Mouse (Mus musculus) liver, postnatal 0 days (tissue): ENCODE results near the gene Msln. TPM values are rescaled to one million over a fixed set of nuclear protein-coding genes. Genes with fewer than 3 reads are reported as not detected.
A peak's percentile ranks its signal among the peaks of the same experiment; 100 is the strongest.

Experiments used
- ATAC-seq: fragments of 200-750 bp; cut with Nextera tagmentation; 2 replicates; pipeline ENCODE4 v1.8.0; 2017; ENCODE audit warnings: mild to moderate bottlenecking, moderate library complexity
- DNase-seq: peaks from one replicate; pipeline ENCODE4 v3.0.0-alpha.2; 2016
- H3K27ac ChIP-seq: fragments of 300-500 bp; sonication (generic); 2 replicates; pipeline ENCODE4 v1.5.1; 2014; ENCODE audit warnings: antibody characterized with exemption, moderate library complexity, mild to moderate bottlenecking, low read depth
- H3K27me3 ChIP-seq: fragments of 300-500 bp; sonication (generic); 2 replicates; pipeline ENCODE4 v1.6.1; 2014; ENCODE audit warnings: low read length, control low read depth, mixed read lengths; ENCODE audit not compliant: insufficient read depth
- H3K36me3 ChIP-seq: fragments of 300-500 bp; sonication (generic); replicated peaks from 2 replicates; pipeline ENCODE4 v1.6.1; 2014; ENCODE audit warnings: mild to moderate bottlenecking, control low read depth, low read length, moderate library complexity, mixed read lengths; ENCODE audit not compliant: insufficient read depth
- H3K4me1 ChIP-seq: fragments of 300-500 bp; sonication (generic); 2 replicates; pipeline ENCODE4 v1.6.1; 2014; ENCODE audit warnings: antibody characterized with exemption, mild to moderate bottlenecking, control low read depth; ENCODE audit not compliant: insufficient read depth
- H3K4me2 ChIP-seq: fragments of 300-500 bp; sonication (generic); 2 replicates; pipeline ENCODE4 v1.6.1; 2014; ENCODE audit warnings: low read depth, mild to moderate bottlenecking, low read length, moderate library complexity, mixed read lengths
- H3K4me3 ChIP-seq: fragments of 300-500 bp; sonication (generic); 2 replicates; pipeline ENCODE4 v1.5.1; 2014; ENCODE audit warnings: low read depth, low read length
- H3K9ac ChIP-seq: fragments of 300-500 bp; sonication (generic); replicated peaks from 2 replicates; pipeline ENCODE4 v1.6.1; 2014; ENCODE audit warnings: mild to moderate bottlenecking, moderate library complexity
- H3K9me3 ChIP-seq: fragments of 300-500 bp; sonication (generic); 2 replicates; pipeline ENCODE4 v1.6.1; 2016; ENCODE audit warnings: mild to moderate bottlenecking, control low read depth, low read length, mixed read lengths
- CTCF ChIP-seq: sonication (generic); IDR thresholded peaks from 2 replicates; pipeline ENCODE4 v1.5.1; 2016; ENCODE audit warnings: antibody characterized with exemption, low read depth
- EP300 ChIP-seq: IDR thresholded peaks from 2 replicates; pipeline ENCODE4 v1.6.1; 2016; ENCODE audit warnings: antibody characterized with exemption, low read depth, mild to moderate bottlenecking
- WGBS: fragments of 180-500 bp; shearing (Covaris S2); extraction: QIAGEN DNeasy Blood & Tissue Kit; methylation state at CpG from one replicate; pipeline ENCODE4 v1.1.7; 2014; ENCODE audit not compliant: insufficient replicate concordance; 5-methylcytosine and 5-hydroxymethylcytosine counted together
- polyA plus RNA-seq: library from polyadenylated mRNA; unstranded; fragments of >200 nt; fragmentation: Nextera tagmentation; extraction: Ambion mirVana; gene quantifications from 2 replicates; pipeline ENCODE4 v1.2.1, GENCODE M21; 2015

Msln gene
- polyA plus RNA-seq, 1 experiment from 2014 or later = 14.7 TPM

GRCm38 (mm10) chr17:25760148-25760547 lies 6.0 kb upstream of the Msln start:
- TF ChIP-seq CTCF = no peak
- TF ChIP-seq EP300 = no peak
- Histone ChIP-seq H3K9me3 (no peaks in the 10 kb centered on the region), H3K27me3 (0 out of 2 replicates have a peak, but pooled peaks cover 3% of the 10 kb centered on the region), H3K36me3 (no peaks in the 10 kb centered on the region), H3K4me3 (no peak overlapping the region), H3K27ac (no peak overlapping the region), H3K4me1 (no peaks in the 10 kb centered on the region), H3K4me2 (no peak overlapping the region), H3K9ac (no peak overlapping the region)
- DNase-seq (no peak), ATAC-seq (no peak)
- 61% methylated on average over 8 of the region's 8 CpGs for WGBS

GRCm38 (mm10) chr17:25757691-25758090 lies 3.5 kb upstream of the Msln start:
- Histone ChIP-seq H3K9ac (no peak overlapping the region), H3K9me3 (no peaks in the 10 kb centered on the region), H3K4me2 (no peak overlapping the region), H3K4me3 (no peak overlapping the region), H3K4me1 (no peaks in the 10 kb centered on the region), H3K27ac (no peak overlapping the region), H3K27me3 (0 out of 2 replicates have a peak, but pooled peaks cover 3% of the 10 kb centered on the region), H3K36me3 (no peaks in the 10 kb centered on the region)
- ATAC-seq (no peak), DNase-seq (no peak)
- TF ChIP-seq CTCF (no peak), EP300 (no peak)
- 55% methylated on average over 3 of the region's 3 CpGs for WGBS

- TF ChIP-seq CTCF (no peak), EP300 (no peak)
- 0 out of 2 replicates have a peak, but pooled peaks cover 3% of the 10 kb centered on the region for H3K27me3 ChIP-seq
- DNase-seq (no peak), ATAC-seq (peak; percentile 7; the same call in 1 of the 2 replicates)
- WGBS = 69% methylated on average over 9 of the region's 9 CpGs
- H3K27ac ChIP-seq = no peak overlapping the region
- H3K4me3 ChIP-seq = no peak overlapping the region
- no peaks in the 10 kb centered on the region for H3K9me3 ChIP-seq
- H3K9ac ChIP-seq = no peak overlapping the region
- H3K4me2 ChIP-seq = no peak overlapping the region
- no peaks in the 10 kb centered on the region for H3K4me1 ChIP-seq
- no peaks in the 10 kb centered on the region for H3K36me3 ChIP-seq
Measured at GRCm38 (mm10) chr17:25756378-25757242, 2.4 kb upstream of the Msln start.

GRCm38 (mm10) chr17:25755627-25756377 lies 1.6 kb upstream of the Msln start:
- TF ChIP-seq EP300 = no peak
- no peak for TF ChIP-seq CTCF
- H3K27ac ChIP-seq = no peak overlapping the region

GRCm38 (mm10) chr17:25755086-25755485 lies 908 bp upstream of the Msln start:
- Histone ChIP-seq H3K4me3 (no peak overlapping the region), H3K27ac (no peak overlapping the region), H3K9ac (no peak overlapping the region), H3K9me3 (no peaks in the 10 kb centered on the region), H3K4me2 (no peak overlapping the region), H3K4me1 (no peaks in the 10 kb centered on the region), H3K36me3 (no peaks in the 10 kb centered on the region), H3K27me3 (0 out of 2 replicates have a peak, but pooled peaks cover 3% of the 10 kb centered on the region)
- no peak for DNase-seq
- WGBS = 72% methylated on average over 4 of the region's 4 CpGs
- ATAC-seq = no peak
- no peak for TF ChIP-seq EP300
- no peak for TF ChIP-seq CTCF

More at GRCm38 (mm10) chr17:25755627-25756377, 1.6 kb upstream of the Msln start:
- no peaks in the 10 kb centered on the region for H3K36me3 ChIP-seq
- 39% methylated on average over 4 of the region's 4 CpGs for WGBS
- H3K27me3 ChIP-seq = 0 out of 2 replicates have a peak, but pooled peaks cover 3% of the 10 kb centered on the region
- 0 out of 2 replicates have a peak, but pooled peaks have one; percentile 15 for ATAC-seq
- no peak overlapping the region for H3K4me3 ChIP-seq
- H3K4me1 ChIP-seq = no peaks in the 10 kb centered on the region
- no peaks in the 10 kb centered on the region for H3K9me3 ChIP-seq
- no peak overlapping the region for H3K9ac ChIP-seq
- DNase-seq = no peak
- H3K4me2 ChIP-seq = no peak overlapping the region

GRCm38 (mm10) chr17:25751446-25751845 lies 2.7 kb downstream of the Msln start:
- TF ChIP-seq EP300 = no peak
- no peak for TF ChIP-seq CTCF
- peak; percentile 39 for DNase-seq

More at GRCm38 (mm10) chr17:25751446-25751845, 2.7 kb downstream of the Msln start:
- Histone ChIP-seq H3K4me3 (no peak overlapping the region), H3K4me2 (no peak overlapping the region), H3K4me1 (no peaks in the 10 kb centered on the region), H3K9ac (no peak overlapping the region), H3K9me3 (no peaks in the 10 kb centered on the region), H3K27me3 (no peaks in the 10 kb centered on the region), H3K27ac (no peak overlapping the region), H3K36me3 (no peaks in the 10 kb centered on the region)
- WGBS = 61% methylated on average over 5 of the region's 5 CpGs
- ATAC-seq = no peak
